Mouse (Mus musculus) T-helper 2 cell (primary cell): ENCODE results near the gene Ppp1cc.
"Not testable (repeated sequence)": the region's sequence is repeated elsewhere in the genome, so short reads cannot be mapped to it uniquely, and the experiment has no call there.

Experiments used
- in situ Hi-C: fragments of 300-600 bp; cut with MboI, MseI; formaldehyde crosslinking; loops from one replicate; pipeline ENCODE4 v1.15.1; 2025; ENCODE audit warnings: high pct_unique_total_duplicates

Gene Ppp1cc

DNA sequence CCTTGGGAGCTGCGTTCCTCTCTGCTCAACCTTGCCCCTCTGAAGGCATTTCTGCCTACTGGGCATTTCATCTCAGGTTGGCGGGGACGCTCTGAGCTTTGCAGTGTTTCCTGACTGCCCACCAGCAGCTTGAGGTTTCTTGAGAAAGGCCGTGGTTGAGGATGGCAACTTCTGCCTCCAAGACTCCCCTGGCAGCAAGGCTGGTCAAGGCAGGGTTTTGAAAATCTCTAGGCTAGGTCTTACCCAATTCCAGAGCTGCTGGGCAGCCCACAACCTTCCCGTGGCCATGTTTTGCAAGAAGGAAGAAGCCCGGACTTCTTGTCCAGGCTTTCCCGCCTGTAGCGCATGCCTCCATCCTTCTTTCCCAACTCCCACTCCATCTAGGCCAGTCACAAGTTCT, 52.8 kb downstream of the Ppp1cc start:
- in situ Hi-C loops: no loop called here

DNA sequence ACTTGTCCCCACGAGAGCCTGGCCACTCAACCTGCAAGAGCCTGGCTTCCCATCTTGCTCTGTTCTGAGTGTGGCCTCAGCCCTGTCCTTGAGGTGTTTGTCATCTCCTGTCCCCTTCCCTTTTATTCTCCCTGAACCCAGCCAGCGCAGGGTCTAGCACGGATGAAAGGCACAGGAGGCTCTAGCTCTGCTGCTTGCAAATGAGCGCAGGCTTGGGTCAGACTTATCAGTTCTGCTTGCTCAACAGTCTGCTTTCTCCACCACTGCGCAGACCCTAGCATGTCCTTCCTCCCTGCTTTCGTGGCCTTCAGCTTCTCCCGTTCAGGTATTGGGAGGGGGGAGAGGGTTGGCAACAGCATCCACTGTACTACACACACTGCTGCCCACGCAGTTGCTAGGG, 54.0 kb downstream of the Ppp1cc start:
- in situ Hi-C loops: no loop called here

DNA sequence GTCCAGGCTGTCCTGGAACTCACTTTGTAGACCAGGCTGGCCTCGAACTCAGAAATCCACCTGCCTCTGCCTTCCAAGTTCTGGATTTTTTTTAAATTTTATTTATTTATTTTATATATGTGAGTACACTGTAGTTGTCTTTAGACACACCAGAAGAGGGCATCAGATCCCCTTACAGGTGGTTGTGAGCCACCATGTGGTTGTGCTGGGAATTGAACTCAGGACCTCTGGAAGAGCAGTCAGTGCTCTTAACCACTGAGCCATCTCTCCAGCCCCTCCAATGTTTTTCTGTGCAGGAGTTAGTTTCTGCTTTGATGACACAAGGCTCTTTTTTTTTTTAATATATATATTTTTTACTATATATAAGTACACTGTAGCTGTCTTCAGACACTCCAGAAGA, 54.7 kb downstream of the Ppp1cc start:
- in situ Hi-C loops: not testable (repeated sequence)

DNA sequence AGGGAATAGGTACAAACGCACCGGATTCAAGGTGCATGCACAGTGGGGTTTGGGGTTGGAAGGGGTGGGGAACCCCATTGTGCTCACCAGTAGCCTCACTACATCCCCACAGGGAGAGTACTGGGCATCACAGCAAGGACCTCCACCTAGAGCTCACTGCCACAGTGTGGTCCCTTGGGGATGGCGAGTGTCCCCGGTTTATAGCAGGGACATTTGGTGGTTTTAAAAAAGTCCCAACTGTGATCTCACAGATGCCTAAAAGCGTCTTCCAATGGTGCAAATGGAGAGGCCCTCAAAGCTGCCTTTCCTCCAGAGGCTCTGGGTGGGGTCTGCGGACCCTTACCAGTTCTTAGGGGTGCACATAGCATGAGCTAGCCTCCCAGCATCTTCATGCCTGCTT, 55.8 kb downstream of the Ppp1cc start:
- in situ Hi-C loops: no loop called here

DNA sequence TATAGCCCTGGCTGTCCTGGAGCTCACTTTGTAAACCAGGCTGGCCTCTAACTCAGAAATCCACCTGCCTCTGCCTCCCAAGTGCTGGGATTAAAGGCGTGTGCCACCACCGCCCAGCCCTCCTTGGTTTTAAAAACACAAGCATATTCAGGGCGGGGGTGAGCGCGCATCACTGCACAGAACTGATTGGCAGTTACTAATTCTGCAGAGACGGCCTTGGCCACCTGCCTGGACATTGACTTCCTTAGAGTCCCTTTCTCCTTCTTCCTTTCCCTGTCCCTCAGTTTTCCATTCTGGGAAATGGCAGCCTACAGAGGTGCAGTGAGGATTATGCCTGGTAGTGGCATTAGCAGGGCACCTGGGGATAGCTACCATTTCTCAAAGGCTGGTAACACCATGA, 59.6 kb downstream of the Ppp1cc start:
- in situ Hi-C loops: no loop called here

DNA sequence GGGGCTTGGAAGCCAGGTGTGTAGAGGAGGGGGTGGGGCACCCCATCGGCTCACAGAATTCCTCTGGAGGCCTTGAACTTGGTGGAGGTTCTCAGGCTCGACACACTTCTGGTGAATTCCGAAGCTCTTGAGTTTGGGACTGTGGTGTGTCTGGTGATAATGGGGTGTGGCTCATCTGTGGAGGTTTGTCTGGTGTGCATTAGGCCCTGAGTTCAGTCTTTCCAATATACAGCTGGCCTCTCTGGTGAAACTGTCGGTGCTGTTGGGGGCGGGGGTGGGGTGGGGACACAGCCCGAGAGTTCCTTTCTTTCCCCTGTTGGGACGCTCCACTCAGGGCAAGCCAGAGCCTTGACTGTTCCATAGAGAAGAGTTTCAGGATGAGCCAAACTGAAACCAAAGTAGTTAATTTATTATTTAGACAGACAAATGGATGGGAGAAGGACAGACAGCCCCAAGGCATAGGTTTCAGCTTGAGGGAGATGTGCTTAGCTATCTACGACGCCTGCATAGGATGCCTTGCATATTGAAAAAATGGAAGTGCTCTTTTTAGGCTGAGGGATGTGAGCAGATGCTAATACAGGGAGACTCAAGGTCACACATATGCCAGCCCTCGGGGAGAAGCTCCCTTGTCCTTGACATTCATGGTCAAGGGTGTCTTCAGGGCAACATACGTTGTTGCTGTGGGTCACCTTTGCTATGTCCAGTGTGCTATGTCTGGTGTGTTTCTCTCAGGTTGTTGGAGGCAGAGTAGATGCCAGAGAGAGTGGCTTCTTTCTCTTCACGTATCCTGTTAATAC, 60.2 kb downstream of the Ppp1cc start:
- in situ Hi-C loops: no loop called here

DNA sequence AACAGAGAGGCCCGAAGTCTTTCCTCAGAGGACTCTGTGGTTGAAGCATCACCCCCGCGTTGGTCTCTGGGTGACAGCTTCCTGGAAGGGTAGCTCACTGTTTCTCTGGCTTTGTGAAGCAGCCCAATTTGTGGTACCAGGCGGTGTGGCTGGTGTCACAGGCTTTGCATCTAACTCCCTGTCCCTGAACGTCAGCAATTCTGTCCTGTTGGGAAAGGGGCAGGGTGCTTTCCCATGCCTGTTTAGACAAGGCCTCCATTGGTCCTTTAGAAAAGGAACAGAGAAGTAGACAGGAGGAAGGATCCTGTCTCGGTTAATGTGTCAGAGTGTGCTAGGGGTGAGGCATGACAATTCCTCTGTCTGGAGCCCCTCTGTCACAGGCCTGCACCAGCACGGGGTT, 60.9 kb downstream of the Ppp1cc start:
- in situ Hi-C loops: no loop called here

DNA sequence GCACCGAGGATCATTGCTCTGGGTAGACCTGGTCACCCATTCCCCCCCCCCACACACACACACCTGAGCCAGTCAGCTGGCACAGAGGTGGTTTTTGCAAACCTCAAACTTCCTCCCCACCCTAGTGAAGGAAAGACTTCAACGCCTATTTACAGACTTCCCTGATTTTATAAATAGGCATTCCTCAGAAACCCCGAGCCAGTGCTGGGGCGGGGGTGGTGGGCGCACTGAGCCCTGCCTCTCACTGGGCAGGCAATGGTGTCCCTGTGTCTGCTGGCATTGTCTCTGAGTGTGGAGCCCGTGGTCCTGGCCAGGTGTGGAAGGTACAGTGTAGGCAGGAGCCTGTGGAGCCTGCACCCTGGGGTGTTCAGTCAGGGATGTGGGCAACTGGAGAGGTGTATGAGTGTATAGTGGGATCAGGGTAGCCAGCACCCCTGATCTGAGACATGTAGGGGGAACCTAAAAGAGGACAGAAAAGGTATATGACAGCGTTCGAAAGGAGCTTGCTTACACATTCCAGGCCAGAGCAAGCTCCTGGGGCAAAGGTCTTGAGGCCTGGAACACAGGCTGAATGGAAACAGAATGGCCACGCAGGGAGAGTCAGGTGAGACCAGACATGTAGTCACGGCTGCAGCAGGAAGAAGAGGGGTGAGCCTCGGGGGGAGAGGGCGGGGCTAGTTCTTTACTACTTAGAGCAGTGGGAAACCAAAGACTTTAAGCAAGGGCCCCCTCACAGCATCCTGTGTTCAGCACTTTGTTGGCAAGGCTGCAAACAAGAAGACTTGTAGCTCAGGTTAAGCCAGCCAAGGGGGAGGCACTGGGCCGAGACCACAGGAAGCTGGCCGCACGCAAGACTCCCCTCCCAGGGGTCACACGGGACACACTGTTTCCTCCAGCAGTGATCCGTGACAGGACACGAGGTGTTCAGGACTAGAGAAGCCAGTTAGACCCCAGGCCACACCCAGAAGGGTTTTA, 61.9 kb downstream of the Ppp1cc start:
- in situ Hi-C loops: no loop called here

DNA sequence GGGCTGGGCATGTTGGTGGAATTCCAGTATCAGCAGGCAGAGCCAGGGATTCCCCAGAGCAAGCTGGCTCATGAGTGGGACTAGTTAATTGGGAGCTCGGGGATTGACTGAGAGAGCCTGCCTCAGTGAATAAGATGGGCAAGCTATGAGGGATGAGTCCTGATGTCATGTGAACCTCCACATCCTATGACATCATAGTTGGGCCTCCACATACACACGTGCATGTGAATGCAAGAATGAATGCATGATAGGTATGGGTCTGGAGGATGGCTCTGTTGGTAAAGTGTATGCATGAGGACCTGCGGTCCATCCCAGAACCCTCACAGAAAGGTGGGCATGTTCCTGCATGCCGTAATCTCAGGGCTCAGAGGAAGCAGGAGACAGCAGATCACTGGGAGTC, 63.0 kb downstream of the Ppp1cc start:
- in situ Hi-C loops: no loop called here

DNA sequence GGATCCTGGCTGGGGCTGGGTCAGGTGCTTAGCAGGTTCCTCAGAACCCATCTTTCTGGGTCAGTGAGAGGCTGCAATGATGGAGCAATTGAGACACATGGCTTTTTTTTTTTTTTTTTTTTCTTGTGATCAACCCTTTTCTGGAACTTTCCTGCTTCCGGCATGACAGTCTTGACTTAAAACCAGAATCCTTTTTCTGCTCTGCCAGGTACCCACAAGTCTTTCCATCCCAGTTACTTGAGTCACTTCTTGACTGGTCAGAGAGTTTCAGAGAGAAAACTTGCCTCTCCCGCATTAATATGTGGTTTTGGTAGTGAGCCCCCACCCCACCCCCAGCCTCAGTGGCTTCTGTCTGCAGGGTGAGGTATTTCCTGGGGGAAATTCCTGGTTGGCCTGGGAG, 66.2 kb downstream of the Ppp1cc start:
- in situ Hi-C loops: no loop called here
